Mouse (Mus musculus) thymus, postnatal 36 days (tissue): ENCODE measurements around the gene Egln1.

ENCODE experiments used
- DNase-seq, 2 experiments: peaks; one replicate each; pipeline ENCODE4 v3.0.0; 2022; ENCODE audit warnings: mixed read lengths in 2 of 2

Gene Egln1

DNA sequence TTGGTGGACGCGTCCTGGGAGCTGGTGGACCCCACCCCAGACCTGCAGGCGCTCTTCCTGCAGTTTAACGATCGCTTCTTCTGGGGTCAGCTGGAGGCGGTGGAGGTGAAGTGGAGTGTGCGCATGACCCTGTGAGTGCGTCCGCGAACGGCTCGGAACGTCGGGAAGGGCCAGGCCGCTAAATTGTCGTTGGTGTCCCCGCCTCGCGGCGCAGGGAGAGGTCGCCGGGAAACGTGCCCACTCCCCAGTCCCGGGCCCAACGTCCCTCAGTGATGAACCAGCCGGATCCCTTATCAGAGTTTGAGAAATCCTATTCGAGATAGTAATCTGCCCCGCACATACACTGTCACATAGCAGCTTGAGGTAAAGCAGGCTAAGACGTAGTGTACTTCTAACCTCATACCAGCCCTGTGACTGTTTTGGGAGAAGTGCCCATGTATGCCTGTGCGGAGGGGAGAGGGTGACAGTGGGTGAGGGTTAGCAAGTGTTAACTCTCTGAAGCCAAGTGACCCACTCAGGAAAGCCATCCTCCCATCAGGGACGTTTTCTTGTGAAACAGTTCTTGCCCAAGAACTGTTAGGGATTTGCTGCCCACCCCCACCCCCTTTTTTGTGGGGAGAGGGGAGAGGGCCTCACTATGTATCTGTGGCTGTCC, 50.7 kb downstream of the Egln1 start:
- DNase-seq = no peak

DNA sequence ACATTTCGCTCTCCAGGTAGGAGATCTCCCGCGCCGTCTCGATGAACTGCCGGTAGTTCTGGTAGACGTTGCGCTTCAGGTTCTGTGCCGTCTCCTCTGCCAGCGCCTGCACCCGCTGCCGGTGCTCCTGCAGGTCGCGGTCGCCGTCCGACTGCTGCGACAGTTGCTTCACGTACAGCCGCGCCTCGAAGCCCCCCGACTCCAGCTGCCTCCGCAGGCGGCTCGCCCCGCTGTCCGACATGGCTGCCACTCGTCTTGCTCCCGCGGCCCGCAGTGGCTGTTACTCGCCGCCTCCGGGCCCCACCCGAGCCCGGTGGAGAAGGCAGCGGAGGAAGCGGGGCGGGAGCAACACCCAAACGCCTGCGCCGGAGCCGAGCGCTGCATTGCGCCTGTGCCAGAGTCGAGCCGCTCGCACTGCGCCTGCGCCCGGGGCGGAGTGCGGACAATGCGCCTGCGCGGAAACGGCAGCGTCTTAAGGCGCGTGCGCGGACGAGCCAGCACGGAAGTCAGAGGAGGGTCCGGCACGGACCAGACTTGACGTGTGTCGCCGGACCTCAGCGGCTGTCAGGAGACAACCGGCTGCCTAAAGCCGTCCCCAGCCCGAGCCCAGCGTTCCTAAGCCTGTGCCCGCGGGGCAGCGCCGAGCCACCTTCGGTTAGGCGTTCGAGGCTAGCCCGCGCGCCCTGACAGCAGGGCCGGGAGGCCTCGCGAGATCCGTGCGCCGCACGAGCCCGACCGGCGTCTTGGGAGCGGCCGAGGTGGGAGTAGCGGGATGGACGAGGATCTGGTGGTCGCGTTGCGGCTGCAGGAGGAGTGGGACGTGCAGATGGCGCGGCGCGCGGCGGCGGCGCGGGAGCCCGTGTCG, 51.5 kb downstream of the Egln1 start, which contains the start of the genes Exoc8 and Sprtn:
Gene Exoc8, minus strand, starts transcription at position 320 of the 865 bp plus-strand sequence.
Gene Sprtn, plus strand, starts transcription at position 501 of the 865 bp plus-strand sequence.
- peak; percentile 97 to 98 for DNase-seq

DNA sequence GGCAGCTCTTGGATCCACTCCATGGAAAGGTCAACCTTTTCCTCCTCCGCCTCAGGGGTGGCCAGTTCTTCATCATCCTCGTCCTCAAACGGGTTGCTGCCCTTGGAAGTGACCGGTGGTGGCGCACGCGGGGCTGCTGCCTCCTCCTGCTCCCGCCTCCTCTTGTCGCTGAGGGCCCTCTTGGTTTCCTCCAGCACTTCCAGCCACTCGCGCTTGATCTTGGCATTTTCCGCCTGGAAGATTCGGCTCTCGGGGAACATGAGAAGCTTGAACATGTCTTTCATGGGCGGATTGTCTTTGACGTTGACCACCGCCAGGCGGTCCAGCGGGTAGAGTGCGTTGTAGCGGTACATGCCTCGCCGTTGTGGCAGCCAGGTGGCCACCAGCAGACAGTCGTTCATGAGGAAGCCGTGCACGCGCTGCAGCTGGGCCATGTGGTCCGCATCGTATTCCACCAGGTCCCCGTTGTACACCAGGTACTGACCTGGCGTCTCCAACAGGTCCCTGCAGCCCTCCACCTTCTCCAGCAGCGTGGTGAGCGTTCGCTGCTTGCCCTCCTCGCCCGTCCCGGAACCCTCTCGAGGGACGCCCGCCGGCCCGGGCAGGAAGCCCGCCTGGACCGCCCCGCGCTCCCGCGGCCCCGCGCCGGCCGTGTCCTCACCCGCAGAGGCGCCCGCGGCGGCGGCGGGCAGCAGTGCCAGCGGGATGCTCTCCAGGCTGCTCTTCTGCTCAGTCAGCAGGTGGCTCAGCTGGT, 52.3 kb downstream of the Egln1 start:
- peak; percentile 52 to 63 for DNase-seq

DNA sequence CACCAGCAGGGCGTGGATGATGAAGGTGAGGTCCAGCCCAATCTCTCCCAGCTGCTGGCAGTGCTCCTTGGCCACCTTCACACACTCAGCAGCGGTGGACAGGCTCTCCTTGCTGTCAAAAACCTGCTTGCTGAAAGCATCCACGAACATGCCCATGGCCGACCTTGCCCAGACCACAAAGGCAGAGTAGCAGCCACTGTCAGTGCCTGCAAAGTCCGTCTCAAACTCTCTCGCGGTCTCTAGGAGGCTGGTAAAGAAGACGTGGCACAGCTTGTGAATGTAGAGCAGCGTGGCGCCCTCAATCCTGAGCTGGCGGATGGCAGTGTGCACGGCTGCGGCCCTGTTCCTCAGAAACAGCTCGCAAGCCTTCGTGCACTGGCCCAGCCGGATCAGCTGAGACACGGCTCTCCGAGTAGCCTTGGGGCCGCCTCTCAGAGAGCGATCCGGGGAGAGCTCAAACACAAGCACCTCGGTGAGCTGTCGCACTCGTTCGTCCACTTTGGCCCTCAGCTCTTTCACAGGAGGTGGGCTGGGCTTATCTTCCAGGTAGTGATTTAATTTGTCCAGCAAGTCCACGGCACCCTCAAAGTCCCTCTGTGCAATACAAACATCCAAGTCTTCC, 53.0 kb downstream of the Egln1 start:
- peak in 1 of 2 experiments; percentile 24 for DNase-seq

DNA sequence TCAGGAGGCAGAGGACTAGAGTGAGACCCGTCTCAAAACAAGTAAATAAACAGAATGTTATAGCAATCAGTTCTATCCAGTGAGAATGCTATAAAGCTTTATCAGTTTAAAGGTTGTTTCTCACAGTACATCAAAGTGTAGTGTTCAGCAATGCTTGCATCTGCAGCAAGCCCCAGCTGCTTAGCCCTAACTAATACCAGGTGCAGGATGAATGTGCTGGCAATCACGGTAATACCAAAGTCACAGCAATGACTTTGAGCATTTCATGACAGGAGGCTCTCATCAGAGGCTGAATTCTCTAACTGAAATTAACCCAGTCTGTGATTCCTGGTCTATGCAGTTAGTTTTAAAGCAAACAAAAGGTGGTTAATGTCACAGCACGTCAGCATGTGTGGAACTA, 56.5 kb downstream of the Egln1 start:
- no peak for DNase-seq

DNA sequence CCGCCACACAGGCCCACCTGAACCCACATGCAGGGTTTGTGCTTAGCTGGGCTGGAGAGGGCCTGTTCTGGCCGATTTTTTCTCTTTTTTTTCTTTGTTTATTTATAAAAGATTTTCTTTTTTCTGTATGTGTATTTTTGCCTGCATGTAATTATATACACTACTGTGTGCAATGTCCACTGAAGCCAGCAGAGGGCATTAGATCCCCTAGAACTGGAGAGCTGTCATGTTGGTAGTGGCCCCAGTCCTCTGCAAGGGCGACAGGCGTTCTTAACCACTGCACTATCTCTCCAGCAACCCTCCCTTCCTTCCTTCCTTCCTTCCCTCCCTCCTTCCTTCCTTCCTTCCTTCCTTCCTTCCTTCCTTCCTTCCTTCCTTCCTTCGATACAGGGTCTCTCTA, 60.7 kb downstream of the Egln1 start:
- DNase-seq = no peak

DNA sequence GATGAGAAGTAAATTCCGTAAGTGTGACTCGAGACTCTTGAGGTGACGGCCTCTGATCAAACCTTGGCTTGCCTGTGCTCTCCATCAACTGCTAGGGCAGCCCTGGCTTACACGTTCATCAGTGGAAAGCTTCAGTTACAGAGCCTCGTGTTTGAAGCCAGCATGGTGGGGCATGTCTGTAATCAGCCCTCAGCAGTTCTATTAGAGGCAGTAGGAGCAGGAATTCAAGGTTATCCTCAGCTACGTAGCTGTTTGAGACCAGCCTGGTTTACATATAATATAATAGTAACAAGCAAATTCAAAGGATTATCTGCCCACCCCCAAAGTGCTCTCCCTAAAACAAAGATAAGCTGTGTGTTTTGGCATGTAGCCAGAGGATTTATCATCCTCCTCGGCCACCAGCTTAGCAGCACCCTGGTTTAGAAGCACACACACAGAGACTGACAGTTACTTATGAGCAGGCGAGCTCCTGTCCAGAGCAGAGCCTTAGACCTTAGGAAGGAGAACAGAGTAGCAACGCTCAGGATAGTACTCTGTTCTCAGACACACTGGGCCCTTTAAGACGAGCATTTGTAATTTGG, 70.1 kb downstream of the Egln1 start:
- DNase-seq = no peak

DNA sequence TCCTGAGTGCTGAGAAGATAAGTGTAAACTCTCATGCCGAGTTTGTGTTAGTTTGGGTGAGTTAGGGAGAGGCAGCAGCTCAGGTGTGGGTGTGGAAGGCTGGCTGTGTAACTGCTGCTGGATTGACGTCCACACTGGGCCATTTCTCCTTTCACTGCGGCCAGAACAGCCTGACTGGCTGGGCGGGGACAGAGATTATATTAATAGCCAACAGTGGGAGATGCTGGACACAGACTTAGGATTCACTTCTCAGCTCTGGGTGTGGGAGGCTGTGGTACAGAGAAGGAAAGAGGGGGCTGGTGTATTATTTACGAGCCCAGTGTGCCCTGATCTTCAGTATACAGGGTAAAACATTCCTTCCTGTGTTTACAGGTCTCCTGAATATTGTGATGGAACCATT, 71.0 kb downstream of the Egln1 start:
- DNase-seq = no peak

DNA sequence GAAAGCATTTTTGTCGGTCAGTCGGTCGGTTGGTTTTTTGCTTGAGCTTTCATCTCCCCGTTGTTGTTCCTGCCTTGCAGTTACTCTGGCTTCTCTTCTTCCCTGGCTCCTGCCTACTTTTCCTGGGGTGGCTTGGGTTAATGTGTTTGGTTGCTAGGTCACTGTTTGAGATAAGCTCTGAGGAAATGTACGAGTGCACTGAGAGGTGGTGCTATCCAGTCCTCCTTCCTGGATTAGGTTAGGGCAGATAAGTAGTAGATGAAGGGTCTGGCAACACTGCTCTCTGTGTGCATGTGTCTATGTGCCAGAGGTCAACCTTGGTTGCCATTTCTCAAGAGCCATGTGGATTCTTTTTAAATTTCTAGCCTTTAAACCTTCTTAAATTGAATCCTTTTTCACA, 76.4 kb downstream of the Egln1 start:
- no peak for DNase-seq

DNA sequence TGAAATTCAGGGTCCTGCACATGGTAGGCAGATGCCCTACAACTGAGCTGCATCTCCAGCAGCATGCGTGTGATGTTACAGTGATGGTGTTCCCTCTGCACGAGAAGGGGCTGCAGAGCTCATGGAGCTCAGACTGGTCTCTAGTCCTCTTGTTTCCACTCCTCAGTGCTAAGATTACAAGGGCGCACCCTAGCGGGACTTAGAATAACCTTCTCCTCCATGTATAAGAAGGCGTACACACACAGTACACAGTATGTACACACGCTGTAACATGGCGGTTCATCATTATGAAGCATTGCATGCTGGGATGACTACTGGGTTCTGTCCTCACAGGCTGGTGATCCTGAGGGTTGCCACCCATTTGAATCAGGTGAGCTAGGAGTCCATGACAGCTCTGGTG, 77.0 kb downstream of the Egln1 start:
- DNase-seq = no peak

DNA sequence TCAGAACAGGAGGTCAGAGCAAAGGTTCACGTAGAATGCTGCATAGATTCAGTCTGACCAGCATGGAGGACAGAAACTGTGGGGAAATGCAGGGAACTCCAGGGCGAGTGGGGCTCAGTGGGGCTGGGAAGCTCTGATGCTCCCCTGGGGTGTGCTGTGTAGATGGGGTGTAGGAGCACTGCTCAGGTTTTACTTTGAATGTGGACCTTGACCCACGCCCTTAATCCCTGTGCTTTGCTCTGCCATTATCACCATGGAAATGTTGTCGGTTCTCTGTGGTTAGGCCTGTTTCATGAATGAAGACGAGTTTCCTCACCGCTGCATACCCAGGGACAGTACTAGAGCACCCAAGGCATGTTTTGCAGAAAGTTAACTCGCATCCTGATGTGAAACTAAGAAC, 77.7 kb downstream of the Egln1 start:
- DNase-seq = no peak

DNA sequence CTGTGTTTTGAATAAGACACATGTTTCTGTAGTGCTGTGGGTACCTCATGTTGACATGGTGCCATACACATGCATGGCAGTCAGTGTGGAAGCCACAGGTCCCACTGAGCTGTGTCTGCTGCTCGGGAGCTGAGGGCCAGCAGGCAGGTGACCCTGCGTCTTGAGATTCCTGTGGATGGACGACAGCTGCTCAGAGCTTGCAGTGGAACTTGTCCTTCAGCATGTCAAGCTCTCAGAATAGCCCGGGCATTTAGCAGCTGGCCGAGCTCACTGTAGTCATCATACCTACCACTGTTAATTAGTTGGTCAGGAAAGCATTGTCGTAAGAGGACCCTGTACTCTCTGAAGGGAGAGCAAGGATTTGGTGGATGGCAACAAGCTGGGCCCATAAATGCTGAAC, 79.4 kb downstream of the Egln1 start:
- DNase-seq = no peak

DNA sequence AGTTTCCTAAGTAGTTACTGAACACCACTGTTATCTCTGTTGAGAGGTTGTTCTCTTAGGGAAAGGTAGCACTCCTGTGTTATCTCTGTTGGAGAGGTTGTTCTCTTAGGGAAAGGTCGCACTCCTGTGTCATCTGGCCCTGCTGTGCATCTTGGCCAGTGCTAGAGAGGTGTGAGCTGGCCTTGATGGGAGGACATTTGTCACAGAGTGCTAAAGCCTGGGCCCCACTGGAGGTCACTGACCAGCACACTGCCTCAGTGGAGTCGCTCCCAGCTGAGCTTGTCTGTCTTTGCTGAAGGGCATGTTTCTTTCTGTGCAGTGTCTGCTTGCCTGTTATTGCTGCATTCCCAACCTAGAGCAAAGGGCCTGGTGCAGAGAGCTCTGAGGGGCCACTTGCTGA, 82.0 kb downstream of the Egln1 start:
- no peak for DNase-seq

DNA sequence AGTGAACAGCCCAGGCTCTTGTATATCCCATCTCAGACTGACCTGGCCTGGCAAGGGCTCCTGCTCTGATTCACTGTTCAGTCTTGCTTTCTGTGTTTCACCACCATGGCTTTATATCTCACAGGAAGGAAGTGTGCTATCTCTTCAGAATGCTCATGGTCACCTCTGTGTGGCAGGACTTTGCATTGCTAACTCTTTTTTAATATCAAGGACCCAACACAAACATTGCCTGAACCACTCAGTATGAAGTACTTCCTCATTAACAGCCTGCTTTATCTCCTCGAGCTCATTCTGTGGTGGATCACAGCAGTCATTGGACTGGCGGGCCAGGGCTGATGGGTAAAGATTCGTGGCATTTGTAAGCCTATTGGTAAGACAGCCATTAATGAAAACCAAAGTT, 82.5 kb downstream of the Egln1 start:
- DNase-seq = no peak

DNA sequence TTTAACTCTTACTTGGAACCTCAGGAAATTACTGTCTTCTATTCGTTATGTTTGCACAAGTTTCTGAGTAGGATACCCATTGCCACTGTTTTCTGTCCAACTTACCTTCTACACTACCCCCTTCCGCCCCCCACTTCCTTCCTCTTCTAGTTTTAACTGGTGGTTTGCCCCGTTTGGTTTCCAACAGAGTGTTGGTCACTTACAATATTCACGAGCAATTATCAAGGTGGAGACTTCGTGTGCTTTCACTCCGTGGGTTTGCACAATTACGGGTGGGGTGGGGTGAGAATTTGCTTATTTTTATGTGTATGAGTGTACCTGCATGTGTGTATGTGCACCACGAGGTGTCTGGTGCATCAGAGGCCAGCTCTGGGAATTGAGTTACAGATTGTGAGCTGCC, 85.4 kb downstream of the Egln1 start:
- DNase-seq = peak in 1 of 2 experiments; percentile 7

DNA sequence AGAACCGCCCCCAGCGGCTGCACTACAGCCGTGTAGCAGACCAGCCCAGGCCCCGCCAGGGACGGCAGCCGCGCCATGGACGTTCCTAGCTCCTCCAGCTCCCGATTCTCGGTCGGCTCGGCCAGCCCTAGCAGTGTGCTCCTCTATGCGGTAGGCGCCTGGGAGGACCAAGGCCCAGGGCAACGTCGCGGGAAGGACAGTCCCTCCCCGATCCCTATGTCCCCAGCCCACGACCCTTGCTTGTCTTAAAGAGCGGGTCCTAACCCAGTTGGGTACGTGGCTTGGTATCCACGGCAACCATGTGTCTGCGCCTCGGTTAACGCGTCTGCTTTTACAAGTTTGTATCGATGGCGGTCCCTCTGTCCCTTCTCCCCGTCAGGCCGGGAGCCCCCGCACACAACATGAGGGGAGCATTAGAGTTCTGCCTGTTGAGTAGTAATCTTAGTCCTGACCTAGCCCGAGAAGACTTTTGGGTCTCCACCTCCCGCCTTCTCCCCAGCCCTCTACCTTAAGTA, 85.9 kb downstream of the Egln1 start:
- DNase-seq = no peak

DNA sequence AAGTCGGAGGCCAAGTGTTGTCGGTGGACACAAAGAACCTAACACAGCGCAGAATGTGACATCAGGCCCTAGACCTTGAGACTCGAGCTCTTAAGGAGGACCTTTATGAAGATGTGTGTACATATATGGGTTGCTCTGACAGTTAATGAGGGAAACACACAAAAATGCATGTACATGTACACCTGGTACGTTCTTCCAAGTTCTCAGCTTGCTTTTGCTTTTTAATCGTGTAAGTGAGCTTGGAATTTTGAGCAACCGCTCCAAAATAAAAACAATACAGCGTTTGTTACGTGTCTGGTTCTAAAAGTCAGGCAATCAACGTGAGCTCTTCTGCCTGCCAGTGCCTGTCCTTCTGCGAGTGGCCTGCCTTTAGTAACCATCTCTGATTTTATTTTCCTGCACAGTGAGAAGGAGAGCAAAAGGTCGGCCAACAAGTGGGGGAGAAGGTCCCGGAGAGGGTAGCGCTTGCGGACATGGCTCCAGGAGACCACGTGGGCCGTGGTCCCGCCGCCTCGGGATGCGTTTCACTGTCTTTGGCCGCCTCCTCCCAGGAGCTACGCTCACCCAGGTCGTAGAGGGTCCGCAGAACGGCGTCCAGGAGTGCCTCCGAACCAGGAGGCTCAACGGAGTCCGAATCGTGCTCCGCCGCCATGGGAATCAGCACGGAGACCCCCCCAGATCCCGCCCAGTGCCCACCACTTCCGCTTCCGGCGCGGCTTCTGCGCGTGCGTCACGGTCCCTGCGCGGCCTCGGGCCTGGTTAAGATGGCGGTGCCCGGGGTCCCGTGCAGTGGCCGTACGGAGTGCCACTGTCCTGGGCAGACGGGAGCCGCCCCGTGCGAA, 86.6 kb downstream of the Egln1 start, which contains the start of the genes Gnpat and 2810004N23Rik:
Gene Gnpat, plus strand, starts transcription at position 713 of the 842 bp plus-strand sequence.
Gene 2810004N23Rik, minus strand, starts transcription at position 800 of the 842 bp plus-strand sequence.
- DNase-seq = peak; percentile 92 to 95

DNA sequence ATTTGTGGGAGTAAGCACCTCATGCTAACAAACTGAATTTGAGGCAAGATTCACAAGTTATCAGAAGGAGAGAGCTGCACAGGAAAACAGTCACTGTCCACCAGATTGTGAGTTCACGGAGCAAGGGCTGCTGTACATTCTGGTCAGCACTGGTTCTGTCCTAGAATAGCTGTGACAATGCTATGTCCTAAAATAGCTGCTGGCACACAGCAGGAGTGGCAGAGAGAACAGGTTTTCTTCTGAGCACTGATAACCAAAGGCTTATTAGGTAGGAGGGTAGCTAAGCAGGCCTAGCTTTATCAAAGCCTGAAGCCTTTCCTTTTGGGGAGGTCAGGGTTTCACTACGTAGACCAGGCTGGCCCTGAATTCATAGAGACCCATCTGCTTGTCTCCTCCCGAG, 88.9 kb downstream of the Egln1 start:
- no peak for DNase-seq

DNA sequence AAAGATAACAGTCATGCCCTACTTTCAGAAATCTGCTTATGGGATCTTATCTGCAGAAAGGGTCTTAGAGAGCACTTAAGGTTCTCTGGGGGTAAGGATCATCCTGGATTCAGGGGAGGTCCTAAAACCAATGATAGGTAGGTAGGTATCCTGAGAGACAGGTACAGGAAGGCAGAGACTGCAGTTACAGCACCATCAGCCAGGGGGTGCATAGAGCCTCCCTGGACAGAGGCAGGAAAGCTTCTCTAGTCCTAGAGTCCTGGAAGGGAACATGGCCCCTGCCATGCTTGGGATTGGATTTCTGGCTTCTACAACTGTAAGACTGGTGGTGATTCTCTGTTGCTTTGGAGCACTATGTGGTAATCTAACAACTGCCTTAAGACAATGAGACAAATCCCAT, 89.7 kb downstream of the Egln1 start:
- DNase-seq = peak; percentile 44 to 48
